Mouse (Mus musculus): ENCODE measurements around the gene Tspan4. TPM values are rescaled to one million over a fixed set of nuclear protein-coding genes. Genes with fewer than 3 reads are reported as not detected.
"Not testable (repeated sequence)": the region's sequence is repeated elsewhere in the genome, so short reads cannot be mapped to it uniquely, and the experiment has no call there.

Gene Tspan4
- total RNA-seq, 2 experiments from 2014 or later, result 18.6 to 21.0 TPM

DNA sequence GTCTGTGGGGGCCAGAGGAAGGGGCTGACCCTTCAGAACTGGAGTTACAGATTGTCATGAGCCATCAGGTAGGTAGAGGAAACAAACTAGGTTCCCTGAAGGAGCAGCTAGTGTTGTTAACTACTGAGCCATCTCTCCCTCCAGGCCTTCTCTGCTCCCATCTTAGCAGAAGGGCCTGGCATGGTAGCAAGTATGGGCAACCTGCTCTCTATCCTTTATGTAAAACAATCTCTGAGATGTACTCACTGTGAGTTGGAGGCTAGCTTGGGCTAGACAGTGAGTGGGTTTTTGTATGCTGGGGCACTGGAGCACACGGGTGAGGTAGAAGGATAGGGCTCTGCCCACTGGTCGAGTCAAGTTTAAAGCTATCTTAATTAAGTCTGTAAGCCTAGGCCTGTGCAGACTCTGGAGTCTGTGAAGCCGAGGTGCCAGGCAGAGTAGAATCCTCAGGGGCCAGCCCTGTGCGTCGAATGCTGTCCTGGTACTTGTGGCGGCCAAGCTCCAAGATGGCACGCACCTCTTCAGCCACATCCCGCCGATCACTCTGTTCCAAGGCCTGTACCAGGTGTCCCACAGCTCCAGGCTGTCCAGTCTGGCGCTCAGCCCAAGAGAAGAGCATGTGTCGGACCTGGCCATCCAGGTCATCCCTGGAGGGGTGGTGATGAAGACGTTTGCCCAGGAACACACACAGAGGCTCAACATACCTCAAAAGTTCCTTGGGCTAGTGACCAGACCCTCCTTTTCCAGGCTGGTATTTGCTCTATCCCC is 36.7 kb upstream of the Tspan4 start:
- no peak for DNase-seq

DNA sequence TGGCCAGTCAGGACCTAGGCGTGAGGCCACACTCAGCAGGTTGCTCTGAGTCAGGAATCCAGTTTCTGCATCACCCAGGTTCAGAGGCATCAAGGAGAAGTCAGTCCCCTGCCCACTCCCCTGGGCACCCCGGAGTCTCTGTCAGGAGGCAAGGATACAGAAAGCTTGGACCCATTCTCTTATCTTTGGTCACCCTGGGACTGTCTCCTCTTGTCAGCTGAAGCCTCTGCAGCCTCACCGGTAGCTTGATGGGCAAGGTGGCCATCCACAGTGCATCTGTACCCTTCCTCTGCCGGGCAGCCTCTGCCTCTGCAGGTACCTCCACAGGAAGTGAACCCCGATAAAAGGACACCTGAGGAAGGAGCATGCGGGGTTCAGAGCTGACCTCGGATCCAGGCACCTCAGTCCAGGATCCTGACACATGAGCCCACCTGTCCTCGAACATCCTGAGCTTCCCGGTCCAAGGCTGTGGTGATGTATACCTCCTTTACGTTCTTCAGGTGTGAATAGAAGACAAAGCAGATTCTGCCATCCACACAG is 35.8 kb upstream of the Tspan4 start:
- DNase-seq, result no peak

DNA sequence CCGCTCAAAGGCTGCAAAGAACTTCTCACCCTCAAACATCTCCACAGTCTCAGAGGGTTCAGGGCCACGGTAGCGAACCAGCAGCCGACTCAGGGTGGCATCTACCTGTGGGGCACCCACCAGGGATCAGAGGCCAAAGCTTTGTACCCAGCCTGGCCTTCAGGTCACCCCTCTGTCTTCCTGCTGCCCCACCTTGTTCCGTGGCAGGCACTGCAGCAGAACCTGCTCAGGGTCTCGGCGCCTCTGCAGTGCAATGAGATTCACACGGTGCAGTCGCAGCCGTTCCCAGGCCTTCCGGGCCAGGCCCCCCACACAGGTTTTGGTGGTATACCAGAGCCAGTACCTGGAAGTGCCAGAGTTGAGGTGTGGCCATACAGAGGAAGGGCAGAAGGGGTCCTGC is 35.2 kb upstream of the Tspan4 start:
- no peak for DNase-seq

DNA sequence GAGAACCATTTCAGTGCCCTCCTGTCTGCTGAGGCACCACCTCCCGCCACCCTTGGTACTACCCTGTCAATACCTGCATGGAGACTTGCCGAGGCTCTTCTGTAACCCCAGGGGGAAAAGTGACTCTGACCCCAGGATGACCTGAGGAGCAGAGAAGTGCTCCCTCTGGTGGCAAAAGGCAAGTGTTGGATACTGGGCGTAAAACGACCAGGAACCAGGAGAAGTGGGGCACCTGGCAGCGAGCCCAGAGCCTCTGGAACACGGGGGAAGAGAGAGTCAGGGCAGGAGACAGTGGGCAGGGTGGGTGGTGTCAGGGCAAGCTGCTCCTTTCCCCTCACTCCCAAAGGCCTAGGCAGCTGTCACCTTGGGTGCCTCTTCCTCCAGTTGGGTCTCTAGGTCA is 34.4 kb upstream of the Tspan4 start:
- DNase-seq, result peak; percentile 71

DNA sequence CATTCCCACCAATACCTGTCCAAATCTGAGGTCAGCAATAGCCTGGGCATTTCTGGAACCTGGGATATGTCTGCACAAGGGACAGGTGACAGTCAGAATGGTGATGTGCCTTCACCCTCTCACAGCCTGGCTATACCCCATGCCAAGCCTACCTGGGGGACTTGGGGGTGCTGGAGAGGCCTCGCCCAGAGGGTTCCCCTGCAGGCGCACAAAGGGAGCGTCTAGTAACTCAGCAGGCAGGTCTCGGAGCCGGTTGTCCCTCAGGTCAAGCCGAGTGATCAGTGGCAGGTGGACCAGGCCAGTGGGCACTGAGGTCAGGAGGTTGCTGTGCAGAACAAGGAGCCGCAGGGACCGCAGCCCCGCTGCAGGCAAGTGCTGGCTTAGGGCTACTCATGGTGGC is 33.6 kb upstream of the Tspan4 start:
- DNase-seq, result no peak

DNA sequence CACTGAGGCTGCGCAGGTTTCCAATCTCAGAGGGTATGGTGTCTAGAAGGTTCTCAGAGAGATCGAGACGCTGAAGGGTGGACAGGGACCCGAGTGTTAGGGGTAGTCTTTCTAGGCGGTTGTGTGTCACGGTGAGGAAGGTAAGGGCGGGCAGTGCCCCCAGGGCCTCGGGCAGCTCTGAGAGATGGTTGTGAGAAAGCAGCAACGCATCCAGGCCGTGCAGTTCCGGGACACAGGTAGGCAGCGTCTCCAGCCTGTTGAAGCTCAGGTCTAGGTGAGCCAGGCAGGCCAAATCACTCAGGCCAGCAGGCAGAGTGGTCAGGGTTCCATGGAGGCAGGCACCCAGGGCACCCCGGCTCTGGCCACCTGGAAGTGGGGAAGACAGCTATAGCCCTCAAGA is 32.8 kb upstream of the Tspan4 start:
- no peak for DNase-seq

DNA sequence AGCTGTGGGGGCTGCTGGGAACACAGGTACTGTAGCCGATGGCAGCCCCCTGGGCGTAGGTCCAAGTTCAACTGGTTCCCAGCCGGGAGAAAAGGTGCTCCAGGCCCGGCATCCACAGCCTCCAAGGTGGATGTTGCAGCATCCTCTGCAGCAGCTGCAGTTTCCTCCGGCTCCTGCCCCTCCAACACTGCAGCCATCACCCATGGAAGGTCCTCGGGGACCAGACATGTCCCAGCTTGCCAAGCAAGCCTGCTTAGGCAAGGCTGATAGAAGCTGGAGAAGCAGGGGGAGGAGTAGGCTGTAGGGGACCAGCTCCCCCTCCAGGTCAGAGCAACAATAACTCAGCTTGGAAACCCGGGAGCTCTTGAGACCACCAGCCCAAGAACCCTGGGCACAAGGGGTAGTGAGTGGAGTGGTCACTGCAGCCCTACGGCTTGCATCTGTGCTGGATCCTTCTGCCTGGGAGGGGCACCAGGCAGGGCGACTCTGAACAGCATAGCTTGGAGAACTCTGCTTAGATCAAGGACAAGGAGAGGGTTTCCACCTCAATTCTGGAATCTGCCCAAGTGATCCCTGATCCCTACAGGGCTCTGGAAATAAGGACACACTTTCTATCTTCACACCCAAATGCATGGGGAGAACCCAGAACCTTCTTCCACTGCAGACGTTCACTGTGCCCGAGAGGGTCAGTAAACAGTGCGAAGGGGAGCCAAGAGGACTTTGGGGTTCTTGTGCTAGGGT is 31.8 kb upstream of the Tspan4 start:
- DNase-seq, result no peak

DNA sequence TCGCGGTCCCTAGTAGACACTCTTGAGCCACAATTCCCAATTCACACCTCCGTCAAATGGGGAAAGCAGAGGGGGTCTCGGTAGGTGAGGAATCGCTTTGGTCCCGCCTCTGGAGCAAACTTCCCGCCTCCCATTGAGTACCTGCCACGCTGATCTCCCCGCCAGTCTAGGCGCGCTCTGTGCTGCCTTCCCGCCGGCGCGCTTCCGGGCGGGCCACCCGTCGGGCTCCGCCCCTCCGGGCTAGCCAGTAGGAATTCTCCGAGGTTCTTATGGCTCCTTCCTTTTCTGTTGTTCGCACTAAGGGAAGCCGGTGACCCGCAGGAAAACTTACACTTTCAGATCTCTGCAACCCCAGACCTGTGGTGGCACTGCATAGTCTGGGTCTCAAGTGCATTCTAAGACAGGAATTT is 31.2 kb upstream of the Tspan4 start, which contains the start of gene Pidd1:
Gene Pidd1, minus strand, starts transcription at position 198 of the 410 bp plus-strand sequence.
- peak; percentile 60 for DNase-seq

DNA sequence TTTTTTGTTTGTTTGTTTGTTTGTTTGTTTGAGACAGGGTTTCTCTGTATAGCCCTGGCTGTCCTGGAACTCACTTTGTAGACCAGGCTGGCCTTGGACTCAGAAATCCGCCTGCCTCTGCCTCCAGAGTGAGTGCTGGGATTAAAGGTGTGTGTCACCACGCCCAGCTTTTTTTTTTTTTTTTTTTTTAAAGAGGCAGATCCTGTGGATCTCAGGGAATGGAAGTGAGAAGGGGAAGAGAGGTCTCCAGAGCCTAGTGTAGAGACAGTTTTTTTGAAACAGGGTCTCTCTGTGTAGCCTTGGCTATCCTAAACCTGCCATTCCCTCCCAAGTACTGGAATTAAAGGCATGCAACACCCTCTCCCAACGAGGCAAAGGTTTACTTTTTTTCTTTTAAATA is 28.7 kb upstream of the Tspan4 start:
- not testable (repeated sequence) for DNase-seq

DNA sequence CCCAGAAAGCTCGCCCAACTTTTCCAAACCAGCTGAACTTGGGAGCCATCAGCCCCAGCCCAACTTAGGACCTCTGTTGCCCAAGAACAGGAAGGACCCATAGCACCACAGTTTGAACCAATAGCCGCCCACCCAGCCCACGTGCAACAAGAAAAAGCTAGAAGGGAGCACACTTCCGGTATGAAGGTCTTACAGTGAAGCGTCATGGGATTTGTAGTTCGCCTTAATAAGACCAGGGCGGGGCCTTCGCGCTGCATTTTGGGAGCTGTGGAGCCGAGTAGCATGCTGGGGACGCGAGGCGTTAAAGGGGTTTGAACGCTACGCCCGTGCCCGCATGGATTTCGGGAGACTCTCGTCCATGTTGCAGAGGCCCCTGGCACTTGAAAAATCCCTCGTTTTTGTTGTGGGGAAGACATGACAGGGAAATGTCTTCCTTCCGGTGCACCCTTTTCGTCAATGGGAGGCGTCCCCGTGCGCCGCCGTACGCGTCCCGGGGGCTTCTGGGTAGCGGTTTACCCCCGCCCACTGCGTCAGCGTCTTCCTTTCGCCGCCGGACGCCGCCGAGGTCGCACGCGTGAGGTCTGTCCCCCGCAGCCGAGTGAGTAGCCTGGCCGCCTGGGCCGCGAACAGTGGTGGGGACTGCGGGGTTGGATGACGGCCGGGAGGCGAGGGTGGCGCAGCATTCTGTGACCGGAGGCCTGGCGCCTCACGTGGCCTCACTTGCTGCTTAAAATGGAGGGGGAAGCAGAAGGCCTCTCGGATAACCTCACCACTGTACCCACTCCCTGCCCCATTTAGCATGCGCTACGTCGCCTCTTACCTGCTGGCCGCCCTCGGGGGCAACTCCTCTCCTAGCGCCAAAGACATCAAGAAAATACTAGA is 27.7 kb upstream of the Tspan4 start, which contains the start of gene Rplp2:
Gene Rplp2, plus strand, starts transcription at position 261 of the 882 bp plus-strand sequence.
- DNase-seq, result peak; percentile 93

DNA sequence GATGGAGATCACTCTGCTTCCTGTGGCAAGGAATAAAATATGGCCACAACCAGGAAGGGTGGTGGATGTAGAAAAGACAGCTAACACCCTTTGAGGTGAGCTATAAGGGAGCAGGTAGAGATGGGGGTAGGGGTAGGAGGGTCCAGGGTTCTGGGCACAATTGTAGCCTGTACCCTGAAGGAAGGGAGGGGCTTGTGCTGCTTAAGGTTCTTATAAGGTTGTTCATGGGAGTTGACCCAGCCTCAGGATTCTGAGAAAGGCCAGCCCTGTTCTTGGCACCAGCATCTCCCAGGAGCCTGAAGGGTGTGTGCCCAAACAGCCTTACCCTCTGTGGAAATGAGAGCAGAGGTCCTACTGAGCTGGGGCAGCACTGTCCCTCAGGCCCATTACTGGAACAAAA is 23.1 kb upstream of the Tspan4 start:
- no peak for DNase-seq

DNA sequence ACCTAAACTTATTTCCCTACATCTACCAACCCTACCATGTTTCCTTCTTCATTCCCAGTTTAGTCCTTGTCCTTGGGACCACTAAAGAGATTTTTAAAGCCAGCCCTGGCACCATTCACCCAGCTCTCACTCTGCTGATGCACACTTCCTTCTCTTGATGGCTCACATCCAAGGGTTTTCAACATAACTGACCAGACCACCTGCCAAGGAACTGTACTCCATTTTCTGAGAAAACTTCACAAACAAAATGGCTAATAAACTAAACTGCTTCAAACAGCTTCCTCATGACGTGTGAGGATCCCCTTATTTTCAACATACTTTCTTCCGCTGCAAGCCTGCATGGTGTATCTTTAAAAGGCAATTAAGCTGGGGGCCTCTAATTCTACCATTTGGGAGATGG is 21.4 kb upstream of the Tspan4 start:
- DNase-seq, result no peak

DNA sequence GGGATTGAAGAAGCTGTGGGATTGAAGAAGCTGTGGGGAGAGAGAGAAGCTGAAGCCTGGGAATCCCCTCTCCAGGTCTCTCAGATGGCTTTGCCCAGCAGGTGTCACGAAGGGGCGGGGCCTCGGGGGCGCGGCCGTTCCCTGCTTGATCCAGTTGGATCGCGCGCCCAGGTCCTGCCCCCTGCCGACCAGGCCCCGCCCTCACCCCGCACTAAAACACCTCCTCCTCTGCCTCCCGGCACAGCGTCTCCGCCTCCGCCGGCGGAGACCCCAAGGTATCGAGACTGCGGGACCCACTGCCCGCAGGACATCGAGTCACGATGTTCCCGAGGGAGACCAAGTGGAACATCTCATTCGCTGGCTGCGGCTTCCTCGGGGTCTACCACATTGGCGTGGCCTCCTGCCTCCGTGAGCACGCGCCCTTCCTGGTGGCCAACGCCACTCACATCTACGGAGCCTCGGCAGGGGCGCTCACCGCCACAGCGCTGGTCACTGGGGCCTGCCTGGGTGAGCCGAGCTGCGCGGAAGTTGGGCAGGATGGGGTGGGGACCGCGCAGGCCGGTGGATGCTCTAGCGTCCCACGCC is 20.0 kb upstream of the Tspan4 start, which contains the start of gene Pnpla2:
Gene Pnpla2, plus strand, starts transcription at position 232 of the 585 bp plus-strand sequence.
- peak; percentile 97 for DNase-seq

DNA sequence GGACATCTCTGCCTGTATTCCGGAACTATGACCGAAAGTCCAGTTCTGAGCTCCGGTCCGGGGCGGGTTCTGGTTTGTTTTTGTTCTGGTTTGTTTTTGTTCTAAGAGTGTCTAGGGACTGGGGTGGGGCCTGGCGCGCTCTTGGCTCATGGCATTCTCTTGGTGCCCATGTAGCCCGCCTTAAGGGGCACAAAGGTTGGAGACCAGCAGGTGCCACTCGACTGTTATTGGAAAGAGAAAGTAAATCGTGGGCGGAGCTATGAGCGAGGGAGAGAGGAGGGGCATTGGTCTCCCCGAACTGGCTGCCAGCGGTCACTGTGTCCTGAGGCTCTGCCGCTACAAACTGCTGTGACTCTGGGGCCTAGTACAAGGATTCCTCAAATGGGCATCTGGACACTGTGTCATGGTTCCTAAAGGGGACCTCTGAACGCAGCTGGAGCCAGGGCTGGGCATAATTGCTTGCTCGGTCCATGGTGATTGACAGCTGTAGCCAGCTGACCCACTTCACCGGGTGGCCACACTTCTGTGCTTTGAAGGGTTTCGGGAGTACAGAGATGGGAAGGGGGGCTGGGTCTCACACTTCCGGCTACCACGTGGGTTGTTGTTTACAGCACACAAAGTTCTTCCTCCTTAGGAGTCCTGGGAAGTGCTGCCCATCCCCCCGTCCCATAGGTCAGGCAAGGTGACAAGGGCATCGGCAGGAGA is 19.3 kb upstream of the Tspan4 start:
- peak; percentile 56 for DNase-seq

DNA sequence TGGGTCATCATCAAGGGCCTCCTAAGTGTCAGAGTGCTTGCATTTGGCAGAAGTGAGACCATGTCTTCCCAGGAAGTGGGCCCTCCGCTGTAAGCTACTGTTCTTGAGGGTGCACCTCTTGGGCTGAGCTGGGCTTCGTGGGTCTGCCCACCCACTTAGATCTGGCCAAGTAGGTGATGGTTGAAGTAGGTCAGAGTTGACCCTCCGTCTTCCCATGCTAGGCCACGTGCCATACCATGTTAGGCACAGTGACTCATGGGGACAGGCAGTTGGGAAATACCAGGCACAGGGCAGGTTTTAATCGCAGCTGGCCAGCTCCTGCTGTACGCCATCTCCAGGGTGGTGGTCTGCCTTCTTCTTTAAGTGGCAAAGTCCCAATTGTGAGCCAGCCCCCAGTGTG is 18.3 kb upstream of the Tspan4 start:
- peak; percentile 16 for DNase-seq

DNA sequence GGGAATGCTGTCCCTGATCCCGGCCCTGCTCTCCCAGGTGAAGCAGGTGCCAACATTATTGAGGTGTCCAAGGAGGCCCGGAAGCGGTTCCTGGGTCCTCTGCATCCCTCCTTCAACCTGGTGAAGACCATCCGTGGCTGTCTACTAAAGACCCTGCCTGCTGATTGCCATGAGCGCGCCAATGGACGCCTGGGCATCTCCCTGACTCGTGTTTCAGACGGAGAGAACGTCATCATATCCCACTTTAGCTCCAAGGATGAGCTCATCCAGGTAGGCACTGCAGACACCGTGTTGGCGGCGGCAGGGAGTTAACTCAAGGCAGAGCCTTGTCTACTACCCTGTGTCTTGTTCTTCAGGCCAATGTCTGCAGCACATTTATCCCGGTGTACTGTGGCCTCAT is 17.8 kb upstream of the Tspan4 start:
- DNase-seq, result no peak

DNA sequence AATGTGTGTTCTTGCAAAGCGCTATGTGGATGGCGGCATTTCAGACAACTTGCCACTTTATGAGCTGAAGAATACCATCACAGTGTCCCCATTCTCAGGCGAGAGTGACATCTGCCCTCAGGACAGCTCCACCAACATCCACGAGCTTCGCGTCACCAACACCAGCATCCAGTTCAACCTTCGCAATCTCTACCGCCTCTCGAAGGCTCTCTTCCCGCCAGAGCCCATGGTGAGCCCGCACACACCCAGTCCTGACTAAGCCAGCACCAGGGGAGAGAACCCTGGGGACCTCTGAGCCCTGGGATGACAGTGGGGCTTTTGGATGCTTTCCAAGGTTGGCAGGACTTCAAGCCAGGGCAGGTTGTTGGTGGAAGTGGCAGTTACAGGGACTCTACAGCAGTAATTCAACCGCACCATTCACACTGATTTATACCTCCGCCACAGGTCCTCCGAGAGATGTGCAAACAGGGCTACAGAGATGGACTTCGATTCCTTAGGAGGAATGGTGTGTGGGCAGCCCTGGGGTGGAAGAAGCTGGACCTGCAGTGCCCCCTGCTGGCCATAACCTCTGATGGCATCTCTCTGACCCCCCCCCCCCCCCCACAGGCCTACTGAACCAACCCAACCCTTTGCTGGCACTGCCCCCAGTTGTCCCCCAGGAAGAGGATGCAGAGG is 16.9 kb upstream of the Tspan4 start:
- DNase-seq, result peak; percentile 69

DNA sequence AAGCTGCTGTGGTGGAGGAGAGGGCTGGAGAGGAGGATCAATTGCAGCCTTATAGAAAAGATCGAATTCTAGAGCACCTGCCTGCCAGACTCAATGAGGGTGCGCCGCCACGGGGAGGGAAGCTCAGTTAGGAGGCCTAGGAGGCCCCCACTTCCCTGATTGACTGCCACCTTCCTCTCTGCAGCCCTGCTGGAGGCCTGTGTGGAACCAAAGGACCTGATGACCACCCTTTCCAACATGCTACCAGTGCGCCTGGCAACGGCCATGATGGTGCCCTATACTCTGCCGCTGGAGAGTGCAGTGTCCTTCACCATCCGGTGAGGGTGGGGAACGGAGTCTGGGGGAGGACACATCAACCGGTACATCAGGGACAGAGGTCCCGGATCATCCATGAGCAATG is 16.4 kb upstream of the Tspan4 start:
- no peak for DNase-seq

DNA sequence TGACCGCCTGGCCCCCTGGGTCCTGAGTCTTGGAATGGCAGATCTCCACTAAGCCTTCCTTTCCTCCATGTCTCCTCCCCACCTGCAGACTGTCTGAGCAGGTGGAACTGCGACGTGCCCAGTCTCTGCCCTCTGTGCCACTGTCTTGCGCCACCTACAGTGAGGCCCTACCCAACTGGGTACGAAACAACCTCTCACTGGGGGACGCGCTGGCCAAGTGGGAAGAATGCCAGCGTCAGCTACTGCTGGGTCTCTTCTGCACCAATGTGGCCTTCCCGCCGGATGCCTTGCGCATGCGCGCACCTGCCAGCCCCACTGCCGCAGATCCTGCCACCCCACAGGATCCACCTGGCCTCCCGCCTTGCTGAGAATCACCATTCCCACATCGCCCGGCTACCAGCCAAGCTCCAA is 15.7 kb upstream of the Tspan4 start:
- DNase-seq, result peak; percentile 27

DNA sequence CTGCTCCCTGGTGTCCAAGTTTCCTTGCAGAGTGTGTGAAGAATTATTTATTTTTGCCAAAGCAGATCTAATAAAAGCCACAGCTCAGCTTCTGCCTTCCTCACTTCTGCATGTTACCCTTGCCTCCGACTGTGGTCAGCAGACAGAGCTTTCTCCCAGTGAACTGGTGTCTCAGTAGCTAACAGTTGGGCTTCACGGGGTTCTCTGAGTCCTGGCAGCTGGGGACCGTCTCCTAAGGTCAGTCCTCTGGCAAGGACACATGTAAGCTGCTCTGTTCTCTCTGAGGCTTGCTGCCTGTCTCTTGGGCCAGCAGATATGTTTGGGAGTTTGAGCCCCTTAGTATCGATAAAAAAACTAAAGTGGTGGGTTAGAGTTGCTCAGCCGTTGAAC is 15.0 kb upstream of the Tspan4 start:
- DNase-seq, result no peak

All from gastrocnemius, postnatal 10 days (tissue).